In the genomic region with DNA sequence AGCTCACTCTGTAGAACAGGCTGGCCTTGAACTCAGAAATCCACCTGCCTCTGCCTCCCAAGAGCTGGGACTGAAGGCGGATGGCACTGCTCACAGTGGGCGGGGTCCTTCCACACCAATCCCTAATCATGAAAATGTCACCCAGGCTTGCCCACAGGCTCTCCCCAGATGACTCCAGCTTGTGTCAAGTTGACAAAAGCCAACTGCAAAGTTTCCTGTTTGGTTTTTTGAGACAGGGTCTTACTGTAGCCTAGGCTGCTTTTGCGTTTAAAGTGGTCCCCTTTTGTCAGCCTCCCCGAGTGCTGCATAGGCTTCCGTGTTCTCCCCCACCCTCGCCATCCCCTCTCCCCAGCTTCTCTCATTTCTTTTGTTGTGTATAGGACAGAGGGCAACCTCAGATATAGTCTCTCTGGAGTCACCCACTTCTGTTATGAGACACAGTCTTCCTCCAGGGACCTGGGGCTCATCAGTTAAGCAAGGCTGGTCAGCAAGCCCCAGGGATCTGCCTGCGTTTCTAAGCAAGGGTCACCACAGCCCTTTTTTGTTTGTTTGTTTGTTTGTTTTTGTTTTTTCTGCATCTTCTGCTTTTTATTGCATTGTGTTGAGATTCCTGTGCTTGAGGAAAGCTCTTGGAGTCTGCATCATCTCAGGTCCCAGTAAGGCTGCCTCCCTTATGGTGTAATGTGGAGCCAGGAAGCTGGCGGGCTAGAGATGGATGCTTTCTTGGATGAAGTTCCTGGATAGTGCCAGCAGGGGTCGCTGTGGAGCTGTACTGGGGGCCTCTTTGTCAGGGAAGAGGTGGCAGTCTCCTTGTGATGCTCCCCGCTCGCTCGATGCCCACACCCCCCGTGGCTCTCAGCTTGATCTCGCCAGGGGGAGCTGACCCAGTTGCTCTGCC, we compare ENCODE assay signal across 8 mouse cellular contexts. TPM values are rescaled to one million over a fixed set of nuclear protein-coding genes. Genes with fewer than 3 reads are reported as not detected.
A peak's percentile ranks its signal among the peaks of the same experiment; 100 is the strongest.
DNase-seq lines count a peak whose midpoint lies in the region; ATAC-seq lines count a peak whose summit lies in the region.

No protein-coding gene starts in this region.

- no peaks in the 10 kb centered on the region for H3K9me3 ChIP-seq in hindbrain, embryonic 14.5 days (ENCODE audit: control insufficient read depth, low read length)

- ATAC-seq in hindbrain, embryonic 14.5 days (ENCODE audit: low FRiP score) = peak; percentile 73; the same call in 1 of the 2 replicates

- H3K27me3 ChIP-seq in hindbrain, embryonic 14.5 days (ENCODE audit: control insufficient read depth, insufficient read depth, low read length) = no peaks in the 10 kb centered on the region

- peak overlapping the region; percentile 47 for H3K9ac ChIP-seq in hindbrain, embryonic 14.5 days

- 0 out of 2 replicates have a peak overlapping the region, but pooled peaks have one; percentile 0 for H3K4me3 ChIP-seq in hindbrain, embryonic 14.5 days (replicated peaks; ENCODE audit: low read length)

- H3K4me1 ChIP-seq in hindbrain, embryonic 14.5 days (replicated peaks; ENCODE audit: control insufficient read depth, insufficient read depth, low read length) = peaks cover 10% of the 10 kb centered on the region

- no peaks in the 10 kb centered on the region for H3K36me3 ChIP-seq in hindbrain, embryonic 14.5 days (replicated peaks; ENCODE audit: control insufficient read depth, insufficient read depth)

- H3K27ac ChIP-seq in hindbrain, embryonic 14.5 days = peak overlapping the region; percentile 55; the same call in 1 of the 2 replicates

- WGBS in hindbrain, embryonic 14.5 days = 39% methylated on average over 14 of the region's 14 CpGs

- H3K4me2 ChIP-seq in hindbrain, embryonic 14.5 days (replicated peaks) = peak overlapping the region; percentile 49

- peak; percentile 83 for DNase-seq in R1 (ENCODE audit: low read depth, low spot score)
- DNase-seq in cerebellum, postnatal 25 days = peak; percentile 96 to 97
- peak; percentile 83 to 91 for DNase-seq in frontal cortex, postnatal 25 days (ENCODE audit: low spot score in 2 of 2)
- DNase-seq in hindbrain, embryonic 14.5 days (ENCODE audit: low spot score) = peak; percentile 95
- peak; percentile 92 to 99 for DNase-seq in layer of hippocampus, postnatal 25 days (ENCODE audit: extremely low spot score in 1 of 2, low spot score in 1 of 2)
- peak; percentile 87 for DNase-seq in lung, postnatal 36 days
- peak; percentile 95 for DNase-seq in retina, postnatal 1 day
- DNase-seq in thymus, postnatal 4 days = peak; percentile 93

RNA-seq across cellular contexts. Expression of gene Prcd, which starts 10.4 kb away (rescaled TPM):
- polyA plus RNA-seq in hindbrain, embryonic 14.5 days (2014; fragmentation: Nextera tagmentation; extraction: Ambion mirVana) = 2.8 and 3.5 TPM in 2 replicates
- total RNA-seq in layer of hippocampus, postnatal 25 days (2021) = 1 to 10 TPM; 6.4 to 7.0 TPM

RNA-seq across cellular contexts. Expression of gene Cygb, which starts 11.2 kb away (rescaled TPM):
- polyA plus RNA-seq in hindbrain, embryonic 14.5 days (2014; fragmentation: Nextera tagmentation; extraction: Ambion mirVana) = 26.5 and 29.7 TPM in 2 replicates
- total RNA-seq in layer of hippocampus, postnatal 25 days (2021) = 10 to 100 TPM; 65.7 to 78.3 TPM

RNA-seq across cellular contexts. Expression of gene Rhbdf2, which starts 16.1 kb away (rescaled TPM):
- polyA plus RNA-seq in hindbrain, embryonic 14.5 days (2014; fragmentation: Nextera tagmentation; extraction: Ambion mirVana) = 1.1 and 1.2 TPM in 2 replicates
- total RNA-seq in layer of hippocampus, postnatal 25 days (2021) = 1 to 10 TPM; 1.1 to 1.8 TPM

RNA-seq across cellular contexts. Expression of gene Aanat, which starts 56.7 kb away (rescaled TPM):
- polyA plus RNA-seq in hindbrain, embryonic 14.5 days (2014; fragmentation: Nextera tagmentation; extraction: Ambion mirVana) = 0.15 TPM in 1 of 2 replicates, not detected in the other
- under 1 TPM; 0.32 to 0.68 TPM for total RNA-seq in layer of hippocampus, postnatal 25 days (2021)

Comparison
In these comparisons a context has a peak if more than half of its experiments do, and no peak if none do; other contexts are left out.
1. Peak in every context shown above with its lines: DNase-seq, ATAC-seq, H3K4me3 ChIP-seq and H3K27ac ChIP-seq.